Mouse (Mus musculus): ENCODE measurements around the gene Apol11a. TPM values are rescaled to one million over a fixed set of nuclear protein-coding genes. Genes with fewer than 3 reads are reported as not detected.

The Apol11a gene
- polyA plus RNA-seq (2014; fragmentation: Illumina TruSeq; extraction: RNeasy Lipid Tissue Mini Kit (QIAGEN cat#74804); ENCODE audit: low read depth, low replicate concordance), result not detected

GRCm38 (mm10) chr15:77507966-77508365 lies at the start of gene Apol11a:
Apol11a (plus strand) TSS chr15:77508271.

GRCm38 (mm10) chr15:77476693-77477092 lies 31.4 kb upstream of the Apol11a start, which contains the start of gene Apol10a:
Apol10a (plus strand) TSS chr15:77477047.

GRCm38 (mm10) chr15:77533216-77533615 lies 25.1 kb downstream of the Apol11a start, which contains the start of gene Apol7c:
Apol7c (minus strand) TSS chr15:77533316.

GRCm38 (mm10) chr15:77561792-77562191 lies 53.7 kb downstream of the Apol11a start, which contains the start of gene 1700025B11Rik:
1700025B11Rik (minus strand) TSS chr15:77561892.

Other genes with a start within 250 kb of the Apol11a start
- gene Rbfox2, start 201.3 kb upstream of the Apol11a start, polyA plus RNA-seq (2014; fragmentation: Illumina TruSeq; extraction: RNeasy Lipid Tissue Mini Kit (QIAGEN cat#74804); ENCODE audit: low read depth, low replicate concordance), result 14.4 TPM
- gene Apol7a, start 109.2 kb upstream of the Apol11a start, polyA plus RNA-seq (2014; fragmentation: Illumina TruSeq; extraction: RNeasy Lipid Tissue Mini Kit (QIAGEN cat#74804); ENCODE audit: low read depth, low replicate concordance), result not detected
- 0.28 TPM for gene Apol9a, start 97.1 kb upstream of the Apol11a start, polyA plus RNA-seq (2014; fragmentation: Illumina TruSeq; extraction: RNeasy Lipid Tissue Mini Kit (QIAGEN cat#74804); ENCODE audit: low read depth, low replicate concordance)
- gene Apol7b, start 60.8 kb upstream of the Apol11a start, polyA plus RNA-seq (2014; fragmentation: Illumina TruSeq; extraction: RNeasy Lipid Tissue Mini Kit (QIAGEN cat#74804); ENCODE audit: low read depth, low replicate concordance), result not detected
- gene Apol10a, start 31.2 kb upstream of the Apol11a start, polyA plus RNA-seq (2014; fragmentation: Illumina TruSeq; extraction: RNeasy Lipid Tissue Mini Kit (QIAGEN cat#74804); ENCODE audit: low read depth, low replicate concordance), result 0.20 TPM
- gene Apol7c, start 25.0 kb downstream of the Apol11a start, polyA plus RNA-seq (2014; fragmentation: Illumina TruSeq; extraction: RNeasy Lipid Tissue Mini Kit (QIAGEN cat#74804); ENCODE audit: low read depth, low replicate concordance), result not detected
- gene 1700025B11Rik, start 53.6 kb downstream of the Apol11a start, polyA plus RNA-seq (2014; fragmentation: Illumina TruSeq; extraction: RNeasy Lipid Tissue Mini Kit (QIAGEN cat#74804); ENCODE audit: low read depth, low replicate concordance), result not detected
- 0.73 TPM for gene Apol10b, start 87.9 kb downstream of the Apol11a start, polyA plus RNA-seq (2014; fragmentation: Illumina TruSeq; extraction: RNeasy Lipid Tissue Mini Kit (QIAGEN cat#74804); ENCODE audit: low read depth, low replicate concordance)
- not detected for gene Gm36245, start 91.0 kb downstream of the Apol11a start, polyA plus RNA-seq (2014; fragmentation: Illumina TruSeq; extraction: RNeasy Lipid Tissue Mini Kit (QIAGEN cat#74804); ENCODE audit: low read depth, low replicate concordance)
- not detected for gene Apol11b, start 135.0 kb downstream of the Apol11a start, polyA plus RNA-seq (2014; fragmentation: Illumina TruSeq; extraction: RNeasy Lipid Tissue Mini Kit (QIAGEN cat#74804); ENCODE audit: low read depth, low replicate concordance)
- not detected for gene Apol7e, start 190.6 kb downstream of the Apol11a start, polyA plus RNA-seq (2014; fragmentation: Illumina TruSeq; extraction: RNeasy Lipid Tissue Mini Kit (QIAGEN cat#74804); ENCODE audit: low read depth, low replicate concordance)
- gene Apol9b, start 220.8 kb downstream of the Apol11a start, polyA plus RNA-seq (2014; fragmentation: Illumina TruSeq; extraction: RNeasy Lipid Tissue Mini Kit (QIAGEN cat#74804); ENCODE audit: low read depth, low replicate concordance), result not detected
- gene Apol8, start 248.7 kb downstream of the Apol11a start, polyA plus RNA-seq (2014; fragmentation: Illumina TruSeq; extraction: RNeasy Lipid Tissue Mini Kit (QIAGEN cat#74804); ENCODE audit: low read depth, low replicate concordance), result not detected